Comparison of ENCODE assay signal across 23 mouse cellular contexts in genomic region chr8:80029631-80030030, GRCm38 (mm10). TPM values are rescaled to one million over a fixed set of nuclear protein-coding genes. Genes with fewer than 3 reads are reported as not detected.
DNase-seq lines count a peak whose midpoint lies in the region; ATAC-seq and TF ChIP-seq lines count a peak whose summit lies in the region.
"Had no signal": no experiment of that assay in that cellular context is flagged by ENCODE, and none has a peak within 500 bp of the region (broad histone marks: within the 10 kb centered on the region; RNA-seq: fewer than 3 reads in every experiment).

No protein-coding gene starts in this region.

- peak; percentile 36; the same call in 1 of the 2 replicates for ATAC-seq in intestine, embryonic 15.5 days
- no peak for ATAC-seq in intestine, postnatal 0 days
- ATAC-seq: CD4-positive, CD25-positive, alpha-beta regulatory T cell, adult 4 months; forebrain, embryonic 15.5 days had no signal

- H3K9ac ChIP-seq in intestine, embryonic 15.5 days = no peak overlapping the region
- H3K9ac ChIP-seq in intestine, postnatal 0 days (ENCODE audit: low read depth, low read length) = no peak overlapping the region
- H3K9ac ChIP-seq: embryonic facial prominence, embryonic 12.5 days; forebrain, embryonic 15.5 days; hindbrain, embryonic 13.5 days had no signal

- H3K4me3 ChIP-seq in intestine, embryonic 15.5 days (replicated peaks) = no peak overlapping the region
- no peak overlapping the region for H3K4me3 ChIP-seq in intestine, postnatal 0 days (ENCODE audit: low read depth, low read length)
- H3K4me3 ChIP-seq in embryonic facial prominence, embryonic 10.5 days = no peak overlapping the region
- H3K4me3 ChIP-seq in cerebellum, adult 2 months (replicated peaks; ENCODE audit: insufficient read depth, low read depth, low read length) = no peak overlapping the region
- H3K4me3 ChIP-seq: embryonic facial prominence, embryonic 12.5 days; forebrain, embryonic 15.5 days; heart, embryonic 10.5 days; hindbrain, embryonic 13.5 days had no signal

- H3K27ac ChIP-seq in intestine, embryonic 15.5 days = no peak overlapping the region
- H3K27ac ChIP-seq in intestine, postnatal 0 days (ENCODE audit: low read depth, low read length) = no peak overlapping the region
- no peak overlapping the region for H3K27ac ChIP-seq in embryonic facial prominence, embryonic 10.5 days (replicated peaks)
- no peak overlapping the region for H3K27ac ChIP-seq in cerebellum, adult 2 months (ENCODE audit: insufficient read depth, low read length)
- H3K27ac ChIP-seq: embryonic facial prominence, embryonic 12.5 days; forebrain, embryonic 15.5 days; heart, embryonic 10.5 days; hindbrain, embryonic 13.5 days had no signal

- H3K4me2 ChIP-seq in intestine, embryonic 15.5 days (replicated peaks) = no peak overlapping the region
- no peak overlapping the region for H3K4me2 ChIP-seq in intestine, postnatal 0 days (replicated peaks; ENCODE audit: low read depth)
- H3K4me2 ChIP-seq: embryonic facial prominence, embryonic 12.5 days; forebrain, embryonic 15.5 days; hindbrain, embryonic 13.5 days had no signal

- no peak for TF ChIP-seq CTCF in intestine, postnatal 0 days (IDR thresholded peaks at IDR 0.05; ENCODE audit: low read depth)
- no peak for TF ChIP-seq CTCF in cerebellum, adult 2 months (IDR thresholded peaks at IDR 0.05; ENCODE audit: borderline replicate concordance, insufficient read depth, low read depth, low read length)

- H3K4me1 ChIP-seq in intestine, embryonic 15.5 days (replicated peaks) = no peaks in the 10 kb centered on the region
- no peaks in the 10 kb centered on the region for H3K4me1 ChIP-seq in intestine, postnatal 0 days (replicated peaks; ENCODE audit: control insufficient read depth, insufficient read depth, low read length)
- peaks cover 53% of the 10 kb centered on the region for H3K4me1 ChIP-seq in embryonic facial prominence, embryonic 10.5 days
- no peaks in the 10 kb centered on the region for H3K4me1 ChIP-seq in cerebellum, adult 2 months (ENCODE audit: control insufficient read depth, insufficient read depth, low read length)
- H3K4me1 ChIP-seq: forebrain, embryonic 15.5 days; hindbrain, embryonic 13.5 days had no signal

- no peaks in the 10 kb centered on the region for H3K36me3 ChIP-seq in intestine, embryonic 15.5 days
- H3K36me3 ChIP-seq in intestine, postnatal 0 days (ENCODE audit: control insufficient read depth, insufficient read depth) = no peaks in the 10 kb centered on the region
- no peaks in the 10 kb centered on the region for H3K36me3 ChIP-seq in embryonic facial prominence, embryonic 10.5 days (replicated peaks)
- H3K36me3 ChIP-seq: embryonic facial prominence, embryonic 12.5 days; forebrain, embryonic 15.5 days; G1E; heart, embryonic 10.5 days; hindbrain, embryonic 13.5 days had no signal

- no peaks in the 10 kb centered on the region for H3K27me3 ChIP-seq in intestine, embryonic 15.5 days (replicated peaks)
- no peaks in the 10 kb centered on the region for H3K27me3 ChIP-seq in intestine, postnatal 0 days (replicated peaks; ENCODE audit: control insufficient read depth, insufficient read depth, low read length)
- peaks cover 8% of the 10 kb centered on the region; the same call in 1 of the 2 replicates for H3K27me3 ChIP-seq in embryonic facial prominence, embryonic 10.5 days (replicated peaks; ENCODE audit: low read depth, poor library complexity, severe bottlenecking)
- H3K27me3 ChIP-seq in cerebellum, adult 2 months (ENCODE audit: control insufficient read depth, insufficient read depth, low read length) = no peaks in the 10 kb centered on the region
- H3K27me3 ChIP-seq: embryonic facial prominence, embryonic 12.5 days; forebrain, embryonic 15.5 days had no signal

- WGBS in intestine, embryonic 15.5 days = 51% methylated on average over 6 of the region's 6 CpGs
- 52% methylated on average over 6 of the region's 6 CpGs for WGBS in intestine, postnatal 0 days
- 45% methylated on average over 6 of the region's 6 CpGs for WGBS in embryonic facial prominence, embryonic 10.5 days
- WGBS in cerebellum, adult 2 months = 91% methylated on average over 6 of the region's 6 CpGs

- H3K9me3 ChIP-seq in intestine, embryonic 15.5 days = no peaks in the 10 kb centered on the region
- H3K9me3 ChIP-seq in intestine, postnatal 0 days (ENCODE audit: control insufficient read depth) = no peaks in the 10 kb centered on the region
- no peaks in the 10 kb centered on the region for H3K9me3 ChIP-seq in embryonic facial prominence, embryonic 10.5 days
- H3K9me3 ChIP-seq: embryonic facial prominence, embryonic 12.5 days; forebrain, embryonic 15.5 days; G1E; heart, embryonic 10.5 days; hindbrain, embryonic 13.5 days had no signal

- DNase-seq in adrenal gland, adult 2 months = peak; percentile 14
- no peak for DNase-seq in adrenal gland, adult 8-10 months
- DNase-seq in adrenal gland, postnatal 25 days = peak; percentile 17
- peak; percentile 31 for DNase-seq in embryonic facial prominence, embryonic 10.5 days (ENCODE audit: low spot score)
- no peak for DNase-seq in cerebellum, adult 2 months
- no peak for DNase-seq in spleen, adult 18-20 months
- DNase-seq: B cell, adult 2 months; cerebellum, adult 8-10 months; cerebellum, postnatal 14 days; gastrocnemius, postnatal 10 days; heart, adult 18-20 months; heart, postnatal 10 days; kidney, adult 11 months had no signal

- no peak for TF ChIP-seq POLR2A in cerebellum, adult 2 months (IDR thresholded peaks at IDR 0.05; ENCODE audit: borderline replicate concordance, insufficient read depth, low read length)

RNA-seq across cellular contexts. Expression of gene Hhip, which starts 28.2 kb away (rescaled TPM):
- 1 to 10 TPM; 5.7 to 6.0 TPM for total RNA-seq in adrenal gland, adult 2 months (2021)
- 0.42 and 0.89 TPM in 2 replicates for polyA plus RNA-seq in adrenal gland, adult 2 months (2012; rRNA removed)
- total RNA-seq in adrenal gland, adult 8-10 months (2022) = 1 to 10 TPM; 6.8 to 9.0 (median 7.5) TPM
- 14.6 and 15.8 TPM in 2 replicates for polyA plus RNA-seq in intestine, embryonic 15.5 days (2015; fragmentation: Nextera tagmentation; extraction: Ambion mirVana)
- 15.8 and 18.8 TPM in 2 replicates for polyA plus RNA-seq in intestine, postnatal 0 days (2015; fragmentation: Nextera tagmentation; extraction: Ambion mirVana)
- 4.6 and 5.1 TPM in 2 replicates for total RNA-seq in adrenal gland, postnatal 25 days (2021)
- 3.6 and 4.7 TPM in 2 replicates for polyA plus RNA-seq in embryonic facial prominence, embryonic 10.5 days (2016; fragmentation: Nextera tagmentation; extraction: Ambion mirVana)
- 4.5 and 4.6 TPM in 2 replicates for polyA plus RNA-seq in cerebellum, adult 2 months (2012; rRNA removed)
- total RNA-seq: common myeloid progenitor, adult 5-6 weeks; heart, adult 18-20 months; hematopoietic stem cell, adult 5-6 weeks had no signal
- polyA plus RNA-seq: CD4-positive, CD25-positive, alpha-beta regulatory T cell, adult 4 months; G1E had no signal

Comparison
In these comparisons a context has a peak if more than half of its experiments do, and no peak if none do; other contexts are left out.
1. DNase-seq: peak in adrenal gland, adult 2 months (single experiment), adrenal gland, postnatal 25 days (single experiment) and embryonic facial prominence, embryonic 10.5 days (single experiment); none in adrenal gland, adult 8-10 months (single experiment), cerebellum, adult 2 months (0 of 2) and spleen, adult 18-20 months (0 of 2).